Mouse (Mus musculus) liver (tissue): ENCODE measurements around the gene Glod4.

ENCODE experiments used
- DNase-seq: peaks from one replicate; pipeline ENCODE4 v3.0.0-alpha.2; 2020; ENCODE audit warnings: mixed read lengths

Gene Glod4

GRCm38 (mm10) chr11:76242901-76243810 is at the start of gene Glod4, which contains the start of gene Mrm3:
TSS of gene Glod4 (minus strand) at chr11:76243725.
TSS of gene Mrm3 (plus strand) at chr11:76243715.
- peak; percentile 89 for DNase-seq

GRCm38 (mm10) chr11:76292831-76293230 is 49.3 kb upstream of the Glod4 start:
- DNase-seq, result no peak

GRCm38 (mm10) chr11:76292398-76292797 is 48.9 kb upstream of the Glod4 start:
- DNase-seq, result no peak

GRCm38 (mm10) chr11:76291960-76292359 is 48.4 kb upstream of the Glod4 start:
- no peak for DNase-seq

GRCm38 (mm10) chr11:76290367-76290766 is 46.8 kb upstream of the Glod4 start:
- no peak for DNase-seq

GRCm38 (mm10) chr11:76288645-76289044 is 45.1 kb upstream of the Glod4 start:
- no peak for DNase-seq

- no peak for DNase-seq
Measured at GRCm38 (mm10) chr11:76287301-76287700, 43.8 kb upstream of the Glod4 start.

- DNase-seq, result no peak
Measured at GRCm38 (mm10) chr11:76286534-76287126, 43.1 kb upstream of the Glod4 start.

GRCm38 (mm10) chr11:76285431-76286075 is 42.0 kb upstream of the Glod4 start:
- no peak for DNase-seq

GRCm38 (mm10) chr11:76283841-76284240 is 40.3 kb upstream of the Glod4 start:
- DNase-seq, result no peak

- no peak for DNase-seq
Measured at GRCm38 (mm10) chr11:76279971-76280370, 36.4 kb upstream of the Glod4 start.

- no peak for DNase-seq
Measured at GRCm38 (mm10) chr11:76278960-76279852, 35.7 kb upstream of the Glod4 start.

GRCm38 (mm10) chr11:76272440-76272839 is 28.9 kb upstream of the Glod4 start:
- DNase-seq, result no peak

GRCm38 (mm10) chr11:76268521-76269065 is 25.1 kb upstream of the Glod4 start:
- DNase-seq, result no peak

GRCm38 (mm10) chr11:76268001-76268459 is 24.5 kb upstream of the Glod4 start:
- DNase-seq, result no peak

GRCm38 (mm10) chr11:76267550-76267949 is 24.0 kb upstream of the Glod4 start:
- no peak for DNase-seq

- no peak for DNase-seq
Measured at GRCm38 (mm10) chr11:76262611-76263351, 19.3 kb upstream of the Glod4 start.

- no peak for DNase-seq
Measured at GRCm38 (mm10) chr11:76261224-76261623, 17.7 kb upstream of the Glod4 start.

- no peak for DNase-seq
Measured at GRCm38 (mm10) chr11:76260208-76261050, 16.9 kb upstream of the Glod4 start.

- DNase-seq, result no peak
Measured at GRCm38 (mm10) chr11:76258511-76258910, 15.0 kb upstream of the Glod4 start.
